Mouse (Mus musculus) neutrophil, adult 59 days (primary cell): ENCODE data around the gene Uck1. TPM values are rescaled to one million over a fixed set of nuclear protein-coding genes. Genes with fewer than 3 reads are reported as not detected.

Experiments used
- total RNA-seq, 2 experiments: library from RNA; stranded (reverse); gene quantifications; 1 replicate in 1 of 2; 2 replicates in 1 of 2; pipeline ENCODE4 v1.2.4; 2023

Uck1 gene
- total RNA-seq: 10 to 100 TPM; 47.9 to 49.2 TPM

DNA sequence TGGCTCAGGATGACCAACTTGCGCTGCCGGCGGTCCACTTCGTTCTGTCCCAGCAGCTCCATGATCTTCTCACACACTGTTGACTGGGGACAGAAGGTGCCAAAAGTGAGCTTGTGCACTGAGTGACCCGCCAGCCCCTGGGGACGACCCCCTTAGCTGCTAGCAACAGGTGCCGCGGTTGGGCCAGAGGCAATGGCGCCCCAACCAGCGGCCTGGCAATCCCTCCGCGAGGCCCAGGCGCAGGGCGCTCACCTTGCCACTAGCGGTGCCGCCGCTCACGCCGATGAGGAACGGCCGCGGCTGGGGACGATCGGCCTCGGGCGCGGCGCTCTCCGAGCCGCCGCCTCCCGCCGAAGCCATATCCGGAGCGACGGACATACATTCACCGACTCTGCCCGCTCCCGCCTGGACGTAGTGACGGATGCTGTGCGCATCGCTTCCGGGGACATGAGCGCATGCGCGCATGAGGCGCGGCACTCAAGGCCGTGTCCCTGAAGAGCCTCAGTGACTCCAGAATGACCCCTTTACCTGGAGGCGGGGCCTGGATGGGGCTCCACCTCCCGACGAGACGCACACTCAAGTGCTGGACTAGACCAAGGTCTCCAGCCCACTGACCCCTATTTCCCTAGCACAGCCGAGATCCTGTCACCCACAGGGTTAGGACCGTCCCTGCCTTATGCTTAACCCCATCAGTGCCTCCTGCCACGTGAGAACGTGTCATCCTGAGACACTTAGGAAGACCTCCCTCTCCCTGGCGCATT lies at the start of gene Uck1:
TSS of gene Uck1 (minus strand) at position 503 of the 761 bp plus-strand sequence.

GRCm38 (mm10) chr2:32287923-32288367 lies 28.0 kb upstream of the Uck1 start, which contains the start of gene Swi5:
Swi5 (minus strand) TSS chr2:32288075.

GRCm38 (mm10) chr2:32287334-32287840 lies 27.4 kb upstream of the Uck1 start, which contains the start of gene Golga2:
Golga2 (plus strand) TSS chr2:32287384.

GRCm38 (mm10) chr2:32235886-32236759 lies 23.8 kb downstream of the Uck1 start, which contains the start of gene Pomt1:
Pomt1 (plus strand) TSS chr2:32236590.

Other genes with a start within 250 kb of the Uck1 start
- 10 to 100 TPM in 1 of 2 experiments, 1 to 10 TPM in 1; 9.5 to 10.8 TPM for gene Fam78a, start 175.3 kb downstream of the Uck1 start, total RNA-seq
- 1 to 10 TPM in 1 of 2 experiments, under 1 TPM in 1; 0.29 to 1.1 TPM for gene Plpp7, start 164.6 kb downstream of the Uck1 start, total RNA-seq
- 10 to 100 TPM; 34.2 to 37.2 TPM for gene Prrc2b, start 109.1 kb downstream of the Uck1 start, total RNA-seq
- gene Pomt1, start 23.6 kb downstream of the Uck1 start, total RNA-seq: 10 to 100 TPM; 15.0 to 15.3 TPM
- gene Golga2, start 27.2 kb upstream of the Uck1 start, total RNA-seq: 10 to 100 TPM; 60.7 to 66.4 TPM
- gene Swi5, start 27.9 kb upstream of the Uck1 start, total RNA-seq: 10 to 100 TPM; 80.6 to 82.0 TPM
- gene Ciz1, start 92.2 kb upstream of the Uck1 start, total RNA-seq: 10 to 100 TPM; 63.5 to 87.2 TPM
- under 1 TPM in 1 of 2 experiments, not detected in 1; 0.22 TPM for gene Dnm1, start 93.2 kb upstream of the Uck1 start, total RNA-seq
- 10 to 100 TPM; 49.7 to 50.5 TPM for gene 1110008P14Rik, start 121.8 kb upstream of the Uck1 start, total RNA-seq
- 1,000 to 10,000 TPM; 7,694 to 9,553 TPM for gene Lcn2, start 128.1 kb upstream of the Uck1 start, total RNA-seq
- 10 to 100 TPM; 11.1 to 13.7 TPM for gene Ptges2, start 135.7 kb upstream of the Uck1 start, total RNA-seq
- gene Naif1, start 190.3 kb upstream of the Uck1 start, total RNA-seq: 1 to 10 TPM; 5.0 to 6.0 TPM
- gene Slc25a25, start 191.3 kb upstream of the Uck1 start, total RNA-seq: 10 to 100 TPM; 11.6 to 12.2 TPM